Mouse (Mus musculus) midbrain, embryonic 12.5 days (tissue): ENCODE data around the gene Ruvbl2. TPM values are rescaled to one million over a fixed set of nuclear protein-coding genes. Genes with fewer than 3 reads are reported as not detected.
"Not testable (repeated sequence)": the region's sequence is repeated elsewhere in the genome, so short reads cannot be mapped to it uniquely, and the experiment has no call there.

Experiments used
- ATAC-seq: fragments of 200-750 bp; cut with Nextera tagmentation; 2 replicates; pipeline ENCODE4 v1.8.0; 2017; ENCODE audit warnings: low read depth, moderate TSS enrichment, moderate library complexity; ENCODE audit not compliant: low FRiP score
- H3K27ac ChIP-seq: fragments of 300-500 bp; sonication (generic); replicated peaks from 2 replicates; pipeline ENCODE4 v1.5.1; 2016; ENCODE audit warnings: mild to moderate bottlenecking
- H3K27me3 ChIP-seq: fragments of 300-500 bp; sonication (generic); 2 replicates; pipeline ENCODE4 v1.6.1; 2016; ENCODE audit warnings: mild to moderate bottlenecking
- H3K36me3 ChIP-seq: fragments of 300-500 bp; sonication (generic); 2 replicates; pipeline ENCODE4 v1.6.1; 2016
- H3K4me1 ChIP-seq: fragments of 300-500 bp; sonication (generic); 2 replicates; pipeline ENCODE4 v1.6.1; 2016
- H3K4me2 ChIP-seq: fragments of 300-500 bp; sonication (generic); replicated peaks from 2 replicates; pipeline ENCODE4 v1.6.1; 2016; ENCODE audit warnings: mild to moderate bottlenecking, moderate library complexity
- H3K4me3 ChIP-seq: fragments of 300-500 bp; sonication (generic); 2 replicates; pipeline ENCODE4 v1.5.1; 2016; ENCODE audit warnings: mild to moderate bottlenecking
- H3K9ac ChIP-seq: fragments of 300-500 bp; sonication (generic); replicated peaks from 2 replicates; pipeline ENCODE4 v1.6.1; 2016; ENCODE audit warnings: mild to moderate bottlenecking, moderate library complexity
- H3K9me3 ChIP-seq: fragments of 300-500 bp; sonication (generic); 2 replicates; pipeline ENCODE4 v1.6.1; 2016; ENCODE audit warnings: mild to moderate bottlenecking
- WGBS: fragments of 180-500 bp; shearing (Covaris S2); methylation state at CpG from one replicate; pipeline ENCODE4 v1.1.7; 2016; 5-methylcytosine and 5-hydroxymethylcytosine counted together
- polyA plus RNA-seq: library from polyadenylated mRNA; unstranded; fragments of >200 nt; fragmentation: Nextera tagmentation; extraction: Ambion mirVana; gene quantifications from 2 replicates; pipeline ENCODE4 v1.2.1, GENCODE M21; 2016

Ruvbl2 gene
- polyA plus RNA-seq, 1 experiment from 2014 or later: 153 TPM

DNA sequence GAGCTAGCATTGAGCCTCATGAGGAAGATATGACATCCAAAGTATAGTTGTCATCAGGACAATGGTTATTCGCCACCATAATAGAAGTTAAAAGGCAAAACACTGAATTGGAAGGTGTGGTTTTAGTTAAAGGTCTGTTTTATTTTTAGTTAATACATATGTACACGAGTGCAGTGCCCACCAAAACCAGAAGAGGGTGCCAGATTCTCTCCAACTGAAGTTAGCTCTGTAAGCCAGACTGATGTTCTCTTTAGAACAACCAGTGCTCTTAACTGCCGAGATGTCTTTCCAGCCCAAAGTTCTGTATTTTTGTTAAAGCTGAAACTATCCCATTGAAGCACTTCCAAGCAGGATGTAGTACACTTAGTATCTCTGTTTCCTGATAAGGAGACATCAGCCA is 33.0 kb upstream of the Ruvbl2 start:
- Histone ChIP-seq H3K36me3 (no peaks in the 10 kb centered on the region), H3K4me1 (peaks cover 8% of the 10 kb centered on the region), H3K4me2 (no peak overlapping the region), H3K9ac (no peak overlapping the region), H3K4me3 (no peak overlapping the region), H3K9me3 (no peaks in the 10 kb centered on the region), H3K27me3 (no peaks in the 10 kb centered on the region), H3K27ac (no peak overlapping the region)
- 6% methylated on average over 3 of the region's 3 CpGs for WGBS
- ATAC-seq: no peak

- H3K36me3 ChIP-seq: peaks cover 35% of the 10 kb centered on the region
- ATAC-seq: peak; percentile 52
- H3K4me2 ChIP-seq: peak overlapping the region; percentile 89
- no peaks in the 10 kb centered on the region for H3K27me3 ChIP-seq
- H3K9me3 ChIP-seq: no peaks in the 10 kb centered on the region
- WGBS: 36% methylated on average over 7 of the region's 7 CpGs
- H3K9ac ChIP-seq: peak overlapping the region; percentile 37
- peaks cover 18% of the 10 kb centered on the region for H3K4me1 ChIP-seq
- H3K27ac ChIP-seq: no peak overlapping the region
- H3K4me3 ChIP-seq: peak overlapping the region; percentile 77
Measured at GRCm38 (mm10) chr7:45467090-45467670, 29.3 kb upstream of the Ruvbl2 start.

GRCm38 (mm10) chr7:45466283-45467089 is 28.6 kb upstream of the Ruvbl2 start, which contains the start of gene Bax:
Bax (minus strand) TSS chr7:45466898.
- peaks cover 23% of the 10 kb centered on the region for H3K4me1 ChIP-seq
- H3K9ac ChIP-seq: peak within 1 kb of the TSS; percentile 87
- H3K27ac ChIP-seq: peak within 1 kb of the TSS; percentile 67
- H3K4me2 ChIP-seq: peak within 1 kb of the TSS; percentile 89
- WGBS: under 1% methylated on average over 46 of the region's 58 CpGs
- H3K9me3 ChIP-seq: no peaks in the 10 kb centered on the region
- H3K27me3 ChIP-seq: no peaks in the 10 kb centered on the region
- H3K36me3 ChIP-seq: peaks cover 40% of the 10 kb centered on the region
- peak within 1 kb of the TSS; percentile 77 for H3K4me3 ChIP-seq
- peak; percentile 77 for ATAC-seq

DNA sequence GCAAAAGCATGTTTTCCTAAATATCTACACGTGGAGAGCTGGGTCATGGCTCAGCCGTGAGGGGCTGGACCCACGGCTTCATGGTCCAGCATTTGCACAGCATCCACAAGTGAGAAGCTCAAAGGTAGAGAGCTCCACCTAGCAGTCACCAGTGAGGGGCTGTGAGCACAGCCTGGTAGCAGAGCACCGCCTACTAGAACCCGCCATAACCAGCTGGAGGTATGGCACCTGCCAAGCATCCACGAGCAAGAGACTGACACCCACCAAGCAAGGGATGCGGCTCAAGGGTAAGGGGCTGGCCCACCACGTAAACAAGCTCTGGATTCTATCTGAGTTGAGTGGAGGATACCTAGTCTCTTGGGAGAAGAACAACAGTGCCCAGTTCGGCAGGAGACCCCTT is 27.7 kb upstream of the Ruvbl2 start:
- Histone ChIP-seq H3K27ac (no peak overlapping the region), H3K9me3 (no peaks in the 10 kb centered on the region), H3K27me3 (no peaks in the 10 kb centered on the region), H3K9ac (peak overlapping the region; percentile 87), H3K4me3 (peak overlapping the region; percentile 77), H3K36me3 (peaks cover 43% of the 10 kb centered on the region), H3K4me2 (peak overlapping the region; percentile 89), H3K4me1 (peaks cover 32% of the 10 kb centered on the region)
- ATAC-seq: no peak
- whole genome bisulfite sequencing: 83% methylated on average over 9 of the region's 9 CpGs

GRCm38 (mm10) chr7:45465112-45465511 is 27.2 kb upstream of the Ruvbl2 start:
- Histone ChIP-seq H3K9ac (no peak overlapping the region), H3K9me3 (no peaks in the 10 kb centered on the region), H3K27me3 (no peaks in the 10 kb centered on the region), H3K4me2 (peak overlapping the region; percentile 89; the same call in 1 of the 2 replicates), H3K4me1 (peaks cover 36% of the 10 kb centered on the region), H3K27ac (no peak overlapping the region), H3K36me3 (peaks cover 43% of the 10 kb centered on the region), H3K4me3 (no peak overlapping the region)
- no peak for ATAC-seq
- whole genome bisulfite sequencing: 96% methylated on average over 12 of the region's 12 CpGs

- no peak for ATAC-seq
- Histone ChIP-seq H3K4me3 (no peak overlapping the region), H3K4me1 (peaks cover 38% of the 10 kb centered on the region), H3K4me2 (no peak overlapping the region), H3K36me3 (peaks cover 43% of the 10 kb centered on the region), H3K27ac (no peak overlapping the region), H3K27me3 (no peaks in the 10 kb centered on the region), H3K9ac (no peak overlapping the region), H3K9me3 (no peaks in the 10 kb centered on the region)
- WGBS: 97% methylated on average over 7 of the region's 7 CpGs
Measured at GRCm38 (mm10) chr7:45463987-45464778, 26.3 kb upstream of the Ruvbl2 start.

GRCm38 (mm10) chr7:45462868-45463267 is 25.0 kb upstream of the Ruvbl2 start:
- WGBS: 81% methylated on average over 4 of the region's 4 CpGs
- not testable (repeated sequence) for H3K4me2 ChIP-seq, H3K4me3 ChIP-seq, H3K9ac ChIP-seq, ATAC-seq, H3K27me3 ChIP-seq, H3K9me3 ChIP-seq, H3K27ac ChIP-seq
- peaks cover 44% of the 10 kb centered on the region for H3K4me1 ChIP-seq
- peaks cover 49% of the 10 kb centered on the region for H3K36me3 ChIP-seq

DNA sequence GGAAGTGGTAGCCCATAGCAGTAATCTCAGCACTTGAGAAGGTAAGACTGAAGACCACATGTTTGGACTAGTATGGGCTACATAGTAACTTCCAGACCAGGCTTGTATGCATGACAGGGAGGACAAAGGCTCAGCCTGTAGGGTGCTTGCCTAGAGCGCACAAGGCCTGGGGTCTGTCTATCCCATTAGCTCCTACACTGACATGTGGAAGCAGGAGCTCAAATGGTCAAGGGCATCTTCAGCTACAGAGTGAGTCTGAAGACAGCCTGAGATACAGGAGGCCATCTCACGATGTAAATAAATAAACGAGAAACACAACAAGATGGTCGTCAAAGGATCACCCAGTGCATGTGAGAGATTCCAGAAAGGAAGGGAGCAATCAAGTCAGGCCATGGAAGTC is 24.4 kb upstream of the Ruvbl2 start:
- Histone ChIP-seq H3K4me2 (no peak overlapping the region), H3K9me3 (no peaks in the 10 kb centered on the region), H3K36me3 (peaks cover 55% of the 10 kb centered on the region), H3K27me3 (no peaks in the 10 kb centered on the region), H3K4me3 (no peak overlapping the region), H3K9ac (no peak overlapping the region), H3K4me1 (peaks cover 49% of the 10 kb centered on the region), H3K27ac (no peak overlapping the region)
- 94% methylated on average over 4 of the region's 4 CpGs for WGBS
- no peak for ATAC-seq

DNA sequence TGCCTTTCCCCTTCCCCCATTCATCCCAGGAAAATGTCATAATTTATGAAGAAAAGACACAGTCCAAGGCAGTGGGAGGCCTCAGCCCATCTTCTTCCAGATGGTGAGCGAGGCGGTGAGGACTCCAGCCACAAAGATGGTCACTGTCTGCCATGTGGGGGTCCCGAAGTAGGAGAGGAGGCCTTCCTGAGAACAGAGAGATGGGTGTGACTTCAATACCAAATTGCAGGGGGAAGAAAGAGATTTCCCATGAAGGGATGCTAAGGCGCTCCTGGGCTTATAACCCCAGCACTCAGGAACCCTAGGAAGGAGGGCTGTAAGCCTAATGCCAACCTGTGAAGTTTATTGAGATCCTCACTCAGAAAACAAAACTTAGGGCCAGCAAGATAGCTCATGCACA is 23.9 kb upstream of the Ruvbl2 start:
- 95% methylated on average over 4 of the region's 4 CpGs for WGBS
- H3K4me3 ChIP-seq: no peak overlapping the region

GRCm38 (mm10) chr7:45461326-45461725 is 23.4 kb upstream of the Ruvbl2 start:
- Histone ChIP-seq H3K4me1 (peaks cover 54% of the 10 kb centered on the region), H3K27me3 (no peaks in the 10 kb centered on the region), H3K4me2 (0 out of 2 replicates have a peak overlapping the region, but pooled peaks have one; percentile 52), H3K36me3 (peaks cover 63% of the 10 kb centered on the region), H3K9ac (no peak overlapping the region), H3K4me3 (no peak overlapping the region), H3K9me3 (no peaks in the 10 kb centered on the region), H3K27ac (peak overlapping the region; percentile 93)
- WGBS: 73% methylated on average over 5 of the region's 5 CpGs
- no peak for ATAC-seq

More for the DNA sequence above, 23.9 kb upstream of the Ruvbl2 start:
- Histone ChIP-seq H3K27me3 (no peaks in the 10 kb centered on the region), H3K9ac (no peak overlapping the region), H3K4me1 (peaks cover 50% of the 10 kb centered on the region), H3K27ac (peak overlapping the region; percentile 93), H3K9me3 (no peaks in the 10 kb centered on the region), H3K4me2 (no peak overlapping the region), H3K36me3 (peaks cover 60% of the 10 kb centered on the region)
- ATAC-seq: no peak

DNA sequence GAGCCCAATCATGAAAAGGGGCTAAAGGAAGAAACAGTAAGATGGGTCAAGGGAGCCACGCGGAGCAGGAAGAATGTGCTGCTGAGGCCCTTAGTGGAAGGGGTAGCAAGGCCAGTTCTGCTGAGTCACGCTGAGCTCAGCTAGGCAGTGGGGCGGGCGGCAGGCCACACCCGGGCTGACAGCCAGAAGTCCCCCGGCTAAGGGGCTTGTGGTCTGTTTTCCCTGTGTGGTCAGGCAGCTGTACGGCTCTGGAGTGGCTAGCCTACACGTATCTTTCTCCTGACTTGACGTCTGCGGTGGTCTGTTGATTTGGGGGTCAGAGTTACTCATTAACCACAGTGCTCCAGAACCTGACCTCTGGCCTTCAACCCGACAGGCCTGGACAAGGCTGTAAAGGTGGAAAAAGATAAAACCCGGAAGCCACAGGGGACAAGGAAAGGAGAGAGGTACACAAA is 23.0 kb upstream of the Ruvbl2 start:
- H3K4me1 ChIP-seq: peaks cover 50% of the 10 kb centered on the region

More for the DNA sequence above, 23.0 kb upstream of the Ruvbl2 start:
- H3K27ac ChIP-seq: peak overlapping the region; percentile 93
- peak overlapping the region; percentile 52; the same call in 1 of the 2 replicates for H3K4me2 ChIP-seq
- no peak overlapping the region for H3K4me3 ChIP-seq
- H3K27me3 ChIP-seq: no peaks in the 10 kb centered on the region
- H3K36me3 ChIP-seq: peaks cover 63% of the 10 kb centered on the region
- no peaks in the 10 kb centered on the region for H3K9me3 ChIP-seq
- ATAC-seq: no peak
- no peak overlapping the region for H3K9ac ChIP-seq
- 53% methylated on average over 13 of the region's 13 CpGs for WGBS
